36 mouse cellular contexts compared by ENCODE assay signal in the genomic region with DNA sequence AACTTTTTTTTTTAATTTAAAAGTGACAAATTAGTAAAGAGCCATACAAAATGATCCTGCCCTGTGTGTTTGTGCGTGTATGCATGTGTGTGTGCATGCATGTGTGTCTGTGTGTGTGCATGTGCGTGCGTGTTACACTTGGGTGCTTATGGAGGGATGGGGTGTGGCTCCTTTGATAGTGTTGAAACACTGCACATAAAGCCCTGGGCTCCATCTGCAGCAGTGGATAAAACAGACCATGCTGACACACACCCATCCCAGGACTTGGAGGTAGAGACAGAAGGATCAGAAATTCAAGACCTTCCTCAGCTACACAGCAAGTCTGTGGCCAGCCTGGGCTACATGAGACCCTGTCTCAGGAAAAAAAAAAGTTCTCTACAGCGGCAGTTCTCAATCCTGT.
"Had no signal": no experiment of that assay in that cellular context is flagged by ENCODE, and none has a peak within 500 bp of the region (broad histone marks: within the 10 kb centered on the region; RNA-seq: fewer than 3 reads in every experiment).

No protein-coding gene starts in this region.

- DNase-seq: heart, adult 2 months; heart, postnatal 10 days; heart, postnatal 14 days; heart, postnatal 36 days; heart, postnatal 4 days; kidney, adult 11 months; kidney, adult 18-20 months; kidney, adult 2 months; kidney, adult 8-10 months; kidney, adult 9 months; kidney, postnatal 10 days; kidney, postnatal 14 days; kidney, postnatal 25 days; kidney, postnatal 36 days; kidney, postnatal 4 days; layer of hippocampus, adult 9-11 months; layer of hippocampus, postnatal 36 days had no signal

- H3K27ac ChIP-seq: heart, adult 2 months; heart, embryonic 10.5 days; heart, embryonic 13.5 days; heart, embryonic 15.5 days; hindbrain, embryonic 10.5 days; hindbrain, embryonic 12.5 days; hindbrain, embryonic 13.5 days; hindbrain, embryonic 14.5 days; hindbrain, embryonic 15.5 days; hindbrain, postnatal 0 days; intestine, embryonic 15.5 days; kidney, embryonic 15.5 days; kidney, postnatal 0 days; layer of hippocampus, adult 2 months had no signal

- ATAC-seq: hindbrain, embryonic 16.5 days; hindbrain, postnatal 0 days; inflammation-experienced regulatory T-cells, adult 6 months; intestine, embryonic 15.5 days; intestine, embryonic 16.5 days; intestine, postnatal 0 days had no signal

- H3K27me3 ChIP-seq: heart, embryonic 15.5 days; hindbrain, embryonic 12.5 days; hindbrain, embryonic 15.5 days; intestine, embryonic 15.5 days; kidney, embryonic 15.5 days had no signal

- H3K36me3 ChIP-seq: heart, embryonic 10.5 days; heart, embryonic 13.5 days; heart, embryonic 15.5 days; kidney, embryonic 15.5 days had no signal

- H3K4me3 ChIP-seq: heart, adult 2 months; heart, embryonic 10.5 days; heart, embryonic 12.5 days; heart, embryonic 13.5 days; heart, embryonic 15.5 days; hindbrain, embryonic 10.5 days; hindbrain, embryonic 12.5 days; hindbrain, embryonic 13.5 days; hindbrain, embryonic 15.5 days; intestine, embryonic 15.5 days; kidney, embryonic 15.5 days; layer of hippocampus, adult 2 months had no signal

- H3K9ac ChIP-seq: heart, embryonic 12.5 days; heart, embryonic 13.5 days; heart, embryonic 15.5 days; hindbrain, embryonic 12.5 days; hindbrain, embryonic 13.5 days; hindbrain, embryonic 14.5 days; hindbrain, embryonic 15.5 days; intestine, embryonic 15.5 days; kidney, embryonic 15.5 days had no signal

- H3K4me2 ChIP-seq: heart, embryonic 11.5 days; heart, embryonic 12.5 days; heart, embryonic 13.5 days; heart, embryonic 15.5 days; hindbrain, embryonic 12.5 days; hindbrain, embryonic 13.5 days; hindbrain, embryonic 14.5 days; hindbrain, embryonic 15.5 days; intestine, embryonic 15.5 days; kidney, embryonic 15.5 days had no signal

- H3K9me3 ChIP-seq: heart, embryonic 10.5 days; heart, embryonic 12.5 days; heart, embryonic 13.5 days; heart, embryonic 15.5 days; hindbrain, embryonic 10.5 days; hindbrain, embryonic 12.5 days; hindbrain, embryonic 13.5 days; hindbrain, embryonic 15.5 days; intestine, embryonic 15.5 days; kidney, embryonic 15.5 days had no signal

- H3K4me1 ChIP-seq: heart, embryonic 12.5 days; heart, embryonic 13.5 days; heart, embryonic 15.5 days; hindbrain, embryonic 10.5 days; hindbrain, embryonic 12.5 days; hindbrain, embryonic 13.5 days; hindbrain, embryonic 15.5 days; intestine, embryonic 15.5 days had no signal
